Mouse (Mus musculus) retina, embryonic 14.5 days (tissue): Measurements from ENCODE around the gene Clpp.

Source experiments
- DNase-seq: peaks from one replicate; pipeline ENCODE4 v3.0.0-alpha.2; 2015; ENCODE audit warnings: low spot score

The Clpp gene

GRCm38 (mm10) chr17:56990115-56990746 lies at the start of gene Clpp:
TSS of gene Clpp (plus strand) at chr17:56990305.
- peak; percentile 94 for DNase-seq

DNA sequence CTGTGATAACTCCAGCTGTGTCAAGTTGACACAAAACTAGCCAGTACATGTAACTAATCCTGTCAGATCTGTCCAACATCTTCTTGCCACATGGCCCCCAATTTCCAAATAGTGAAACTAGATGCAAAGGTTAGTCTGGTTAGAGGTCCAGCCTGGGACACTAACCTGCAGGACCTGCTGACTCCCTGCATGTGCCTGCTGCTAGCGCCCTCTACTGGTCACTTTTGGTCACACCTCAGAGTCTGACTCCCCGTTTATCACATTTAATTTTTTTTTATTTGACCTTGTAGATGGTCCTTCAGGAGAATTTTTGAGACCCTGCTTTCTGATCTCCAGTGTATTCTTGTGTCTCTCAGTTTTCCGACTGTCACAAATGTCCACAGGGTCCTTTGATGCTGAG lies 39.2 kb upstream of the Clpp start:
- DNase-seq, result peak; percentile 69

DNA sequence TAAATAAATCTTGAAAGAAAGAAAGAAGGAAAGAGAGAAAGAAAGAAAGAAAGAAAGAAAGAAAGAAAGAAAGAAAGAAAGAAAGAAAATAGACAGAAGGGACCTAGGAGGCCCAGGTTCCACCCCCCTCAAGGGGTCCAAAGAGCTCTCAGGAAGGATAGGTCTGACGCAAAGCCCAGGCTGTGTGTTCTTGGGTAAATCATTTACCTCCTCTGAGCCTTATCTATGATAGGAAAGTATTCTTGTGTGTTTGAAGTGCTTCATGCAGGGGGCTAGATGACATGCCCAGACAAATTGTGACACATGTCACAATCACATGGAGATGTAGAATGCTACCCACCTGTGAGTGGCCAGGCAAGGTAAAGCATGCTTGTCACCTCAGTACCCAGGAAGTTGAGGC lies 37.5 kb upstream of the Clpp start:
- no peak for DNase-seq

GRCm38 (mm10) chr17:56954871-56955270 lies 35.2 kb upstream of the Clpp start:
- no peak for DNase-seq

DNA sequence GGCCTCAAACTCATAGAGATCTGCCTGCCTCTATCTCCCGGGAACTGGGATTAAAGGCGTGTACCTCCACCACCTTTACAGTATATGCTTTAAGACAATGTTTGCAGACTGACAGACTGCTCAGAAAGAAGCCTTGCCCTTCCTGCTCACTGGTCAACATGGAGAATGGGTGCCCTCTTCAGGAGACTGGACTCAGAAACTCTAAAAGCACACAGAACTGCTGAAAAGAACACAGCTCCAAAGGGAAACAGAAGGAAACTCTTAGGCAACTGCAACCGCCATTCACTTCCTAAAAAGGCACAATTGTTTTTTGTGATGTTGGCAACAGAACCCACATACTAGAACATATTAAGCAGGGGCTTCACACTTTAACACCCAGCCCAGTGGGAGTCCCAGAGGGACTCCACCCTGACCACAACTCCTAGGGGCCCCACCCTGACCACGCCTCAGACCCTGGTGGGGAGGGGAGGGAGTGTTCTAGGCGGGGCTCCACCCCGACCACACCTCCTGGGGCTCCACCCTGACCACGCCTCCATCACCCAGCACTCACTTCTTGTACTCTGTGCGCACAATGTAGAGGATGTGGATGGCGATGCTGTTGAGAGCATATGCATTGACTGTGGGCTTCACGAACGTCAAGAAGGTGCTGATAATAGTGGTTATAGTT lies 32.2 kb upstream of the Clpp start:
- no peak for DNase-seq

GRCm38 (mm10) chr17:56958667-56959066 lies 31.4 kb upstream of the Clpp start:
- DNase-seq, result no peak

GRCm38 (mm10) chr17:56961880-56962279 lies 28.2 kb upstream of the Clpp start:
- DNase-seq, result no peak

DNA sequence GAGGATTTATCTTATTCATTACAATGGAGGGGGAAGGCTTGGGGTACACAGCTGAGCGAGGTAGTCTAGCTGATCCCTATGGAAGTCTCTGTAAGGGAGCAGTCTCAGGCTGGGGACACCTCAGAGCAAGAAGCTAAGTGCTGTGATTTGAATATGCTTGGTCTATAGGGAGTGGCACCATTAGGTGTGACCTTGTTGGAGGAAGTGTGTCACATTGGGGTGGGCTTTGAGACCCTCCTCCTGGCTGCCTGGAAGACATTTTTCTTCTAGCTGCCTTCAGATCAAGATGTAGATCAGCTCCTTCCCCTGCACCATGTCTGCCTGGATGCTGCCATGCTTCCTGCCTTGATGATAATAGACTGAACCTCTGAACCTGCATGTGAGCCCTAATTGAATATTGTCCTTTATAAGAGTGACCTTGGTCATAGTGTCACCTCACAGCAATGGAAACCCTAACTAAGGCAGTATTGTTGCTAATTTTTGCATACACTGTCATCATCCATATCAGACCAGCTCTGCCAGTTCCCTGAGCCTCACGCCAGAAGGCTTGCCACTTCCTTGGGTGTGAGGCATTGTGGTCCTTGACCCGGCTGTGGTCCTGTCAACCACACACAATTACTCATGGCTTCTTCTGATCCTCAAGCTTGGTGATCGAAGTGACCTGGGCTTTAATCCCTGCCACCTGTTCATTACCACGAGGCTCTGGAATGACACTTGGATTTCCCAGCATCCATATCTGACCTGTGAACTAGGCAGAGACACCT lies 27.3 kb upstream of the Clpp start:
- DNase-seq, result no peak

DNA sequence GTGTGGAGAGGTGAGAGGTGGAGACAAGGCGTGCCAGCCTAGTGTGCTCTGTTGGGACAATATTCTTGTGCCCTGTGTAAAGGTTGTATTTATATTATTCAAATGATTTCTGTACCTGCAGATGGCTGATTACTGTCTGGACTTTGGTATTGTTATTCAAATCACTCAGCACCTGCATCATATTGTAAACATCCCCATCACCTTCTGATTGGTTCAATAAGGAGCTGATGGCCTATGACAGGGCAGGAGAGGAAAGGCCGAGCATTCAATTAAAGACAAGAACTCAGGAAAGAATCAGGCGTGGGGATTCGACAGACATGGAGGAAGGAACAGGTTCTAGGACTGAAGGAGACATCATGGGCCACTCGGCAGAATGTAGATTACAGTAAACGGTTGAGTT lies 26.5 kb upstream of the Clpp start:
- no peak for DNase-seq

GRCm38 (mm10) chr17:56969321-56969720 lies 20.8 kb upstream of the Clpp start:
- no peak for DNase-seq

- DNase-seq, result no peak
Measured at GRCm38 (mm10) chr17:56970081-56970480, 20.0 kb upstream of the Clpp start.

GRCm38 (mm10) chr17:56973956-56974707 lies 16.0 kb upstream of the Clpp start:
- no peak for DNase-seq

GRCm38 (mm10) chr17:56974708-56975240 lies 15.3 kb upstream of the Clpp start:
- DNase-seq, result no peak

- DNase-seq, result no peak
Measured at GRCm38 (mm10) chr17:56975391-56975790, 14.7 kb upstream of the Clpp start.

DNA sequence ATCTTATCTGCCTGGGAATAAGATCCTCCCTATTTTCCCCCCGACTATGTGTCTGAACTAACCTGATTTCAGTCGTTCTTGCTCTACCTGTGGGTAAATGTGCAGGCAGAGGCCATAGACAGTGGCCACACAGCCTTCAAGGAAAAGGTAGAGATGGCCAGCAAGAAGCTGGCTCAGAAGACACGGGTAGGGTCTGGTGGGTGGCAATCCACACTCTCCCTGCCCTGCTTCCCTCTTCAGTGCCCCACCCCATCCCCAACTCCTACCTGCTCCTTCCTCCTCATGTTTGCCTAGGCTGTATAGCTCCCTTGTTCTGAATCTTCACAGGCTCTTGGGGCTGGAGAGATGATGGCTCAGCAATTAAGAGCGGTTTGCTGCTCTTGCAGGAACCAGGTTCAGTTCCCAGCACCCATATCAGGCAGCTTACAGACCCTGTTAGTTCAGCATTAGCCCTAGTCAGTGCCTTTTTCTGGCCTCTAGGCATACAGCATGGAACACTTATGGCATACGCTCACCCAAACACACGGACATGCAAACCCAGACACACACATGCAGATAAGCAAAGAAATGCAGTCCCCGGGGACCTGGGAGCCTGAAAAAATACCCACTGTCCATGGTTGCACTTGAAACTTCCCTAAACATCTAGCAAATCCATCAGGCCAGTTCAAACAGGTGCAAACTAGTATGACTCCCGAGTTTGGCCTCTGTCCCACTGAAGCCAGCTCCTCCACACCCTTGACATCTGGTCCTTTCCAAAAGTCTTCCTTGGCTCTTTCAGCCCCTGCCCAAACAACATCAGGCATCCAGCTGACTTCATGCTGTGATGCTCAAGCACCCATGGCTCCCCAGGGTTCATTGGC lies 13.3 kb upstream of the Clpp start:
- DNase-seq, result no peak

DNA sequence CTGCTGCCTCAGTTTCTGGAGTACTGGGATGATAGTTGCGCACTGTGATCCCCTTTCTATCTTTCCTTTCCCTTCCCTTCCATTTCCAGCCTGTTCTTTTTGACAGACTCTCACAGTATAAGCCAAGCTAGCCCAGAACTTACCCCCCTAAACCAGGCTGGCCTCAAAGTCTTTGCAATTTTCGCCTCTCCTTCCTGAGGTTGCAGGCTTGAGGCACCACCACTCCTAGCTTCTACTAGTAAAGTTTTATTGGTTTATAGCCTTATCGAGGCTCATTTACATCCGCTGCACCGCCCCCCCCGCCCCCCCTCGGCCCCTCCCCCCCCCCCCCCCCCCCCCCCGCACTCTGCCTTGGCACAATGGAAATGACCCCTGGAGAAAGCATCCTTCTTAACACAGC lies 10.6 kb upstream of the Clpp start:
- no peak for DNase-seq

DNA sequence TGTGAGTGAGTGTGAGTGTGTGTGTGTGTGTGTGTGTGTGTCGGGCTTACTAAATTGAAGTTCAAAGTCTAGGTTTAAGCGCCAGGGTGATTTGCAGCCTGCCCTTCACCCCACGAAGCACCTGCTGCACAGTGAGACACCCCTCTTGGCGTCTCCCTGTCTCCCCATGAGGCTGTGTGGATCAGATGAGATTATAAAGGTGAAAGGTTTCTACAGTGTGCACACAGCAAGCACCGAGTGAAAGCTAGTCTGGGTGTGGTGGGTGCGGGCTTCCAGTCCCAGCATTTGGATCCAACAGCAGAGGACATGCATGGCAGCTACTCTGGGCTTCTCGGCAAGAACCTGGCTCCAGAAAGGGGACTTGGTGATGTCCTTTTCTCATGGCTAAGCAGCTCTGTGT lies 9.1 kb upstream of the Clpp start:
- DNase-seq, result no peak

DNA sequence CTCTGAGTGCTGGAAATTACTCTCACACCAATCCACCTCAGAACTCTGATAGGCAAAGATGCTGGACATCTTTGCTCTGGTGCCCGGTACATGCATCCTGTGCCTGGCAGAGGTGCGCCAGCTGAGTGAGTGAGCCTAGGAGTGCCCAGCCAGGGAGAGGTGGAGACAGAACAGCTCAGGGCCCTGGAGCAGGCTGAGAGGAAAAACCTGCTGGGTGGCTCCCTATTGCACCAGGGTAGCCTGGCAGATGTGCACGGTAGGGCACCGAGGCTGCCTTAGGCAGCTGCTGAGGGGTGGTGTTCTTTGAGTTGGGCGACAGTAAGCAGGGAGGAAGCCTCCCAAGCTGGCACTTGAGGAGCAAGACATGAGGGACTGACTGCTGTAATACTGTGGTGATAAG lies 8.1 kb upstream of the Clpp start, which contains the start of gene Acer1:
Acer1 (minus strand) TSS at position 114 of the 400 bp plus-strand sequence.
- DNase-seq, result no peak

DNA sequence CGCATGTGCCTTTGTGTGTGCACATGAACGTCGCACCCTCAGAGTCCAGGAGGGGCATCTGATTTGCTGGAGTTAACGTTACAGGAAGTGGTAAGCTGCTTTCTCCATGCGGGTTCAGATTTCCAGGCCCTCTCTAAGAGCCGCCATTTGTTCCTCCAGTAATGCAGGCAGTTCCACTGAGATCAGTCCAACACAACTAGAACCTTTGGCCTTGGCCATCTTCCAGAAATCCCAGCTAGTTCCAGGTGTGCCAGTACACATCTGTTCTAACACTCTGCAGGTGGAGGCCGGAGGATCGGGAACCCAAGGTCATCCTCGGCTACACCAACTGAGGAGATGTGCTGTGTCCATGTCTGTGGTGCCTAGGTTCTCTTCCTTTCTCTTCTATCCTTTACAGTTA lies 5.2 kb upstream of the Clpp start:
- DNase-seq, result no peak

DNA sequence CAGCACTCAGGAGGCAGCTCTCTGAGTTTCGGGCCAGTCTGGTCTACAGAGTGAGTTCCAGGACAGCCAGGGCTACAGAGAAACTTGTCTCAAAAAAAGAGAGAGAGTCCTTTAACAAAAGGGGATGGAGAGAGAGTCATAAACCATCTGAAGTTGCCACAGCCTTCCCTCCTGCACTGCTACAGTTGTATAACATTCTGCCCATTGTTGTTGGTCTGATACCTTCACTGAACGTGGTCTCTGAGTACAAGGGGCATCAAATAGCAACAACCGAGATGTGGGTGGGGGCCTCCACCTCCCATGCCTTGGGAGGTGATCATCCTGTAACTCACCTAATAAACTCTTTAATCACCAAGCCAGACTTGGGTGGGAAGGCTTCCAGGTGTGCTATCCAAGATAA lies 4.4 kb upstream of the Clpp start:
- no peak for DNase-seq

GRCm38 (mm10) chr17:56986105-56986805 lies 3.9 kb upstream of the Clpp start:
- DNase-seq, result no peak
